Mouse (Mus musculus): ENCODE measurements around the gene Tcp11l2.

Gene Tcp11l2

GRCm38 (mm10) chr10:84559986-84560385 lies 16.4 kb upstream of the Tcp11l2 start:
- no peak for DNase-seq

- peak; percentile 38 for DNase-seq
These were observed 14.3 kb upstream of the Tcp11l2 start for GRCm38 (mm10) chr10:84562121-84562520.

- peak; percentile 53 for DNase-seq
These were observed 13.6 kb upstream of the Tcp11l2 start for GRCm38 (mm10) chr10:84562567-84563554.

GRCm38 (mm10) chr10:84564427-84564826 lies 12.0 kb upstream of the Tcp11l2 start:
- DNase-seq = no peak

- no peak for DNase-seq
These were observed 5.3 kb upstream of the Tcp11l2 start for GRCm38 (mm10) chr10:84571052-84571639.

GRCm38 (mm10) chr10:84573671-84574420 lies 2.6 kb upstream of the Tcp11l2 start:
- no peak for DNase-seq

GRCm38 (mm10) chr10:84576029-84576394 lies 414 bp upstream of the Tcp11l2 start:
- peak; percentile 81 for DNase-seq

- DNase-seq = peak; percentile 70
These were observed 773 bp downstream of the Tcp11l2 start for GRCm38 (mm10) chr10:84577071-84577727.

- no peak for DNase-seq
These were observed 2.3 kb downstream of the Tcp11l2 start for GRCm38 (mm10) chr10:84578738-84579137.

- no peak for DNase-seq
These were observed 3.1 kb downstream of the Tcp11l2 start for GRCm38 (mm10) chr10:84579527-84579926.

GRCm38 (mm10) chr10:84581191-84581590 lies 4.8 kb downstream of the Tcp11l2 start:
- DNase-seq = no peak

GRCm38 (mm10) chr10:84582236-84582635 lies 5.8 kb downstream of the Tcp11l2 start:
- DNase-seq = no peak

- no peak for DNase-seq
These were observed 8.2 kb downstream of the Tcp11l2 start for GRCm38 (mm10) chr10:84584451-84585293.

GRCm38 (mm10) chr10:84585294-84585650 lies 8.8 kb downstream of the Tcp11l2 start:
- DNase-seq = no peak

- DNase-seq = no peak
These were observed 14.5 kb downstream of the Tcp11l2 start for GRCm38 (mm10) chr10:84590956-84591355.

GRCm38 (mm10) chr10:84591640-84592148 lies 15.3 kb downstream of the Tcp11l2 start:
- DNase-seq = no peak

GRCm38 (mm10) chr10:84592745-84593144 lies 16.3 kb downstream of the Tcp11l2 start:
- DNase-seq = no peak

- no peak for DNase-seq
These were observed 20.8 kb downstream of the Tcp11l2 start for GRCm38 (mm10) chr10:84597127-84597785.

GRCm38 (mm10) chr10:84598172-84598571 lies 21.7 kb downstream of the Tcp11l2 start:
- no peak for DNase-seq

- no peak for DNase-seq
These were observed 23.7 kb downstream of the Tcp11l2 start for GRCm38 (mm10) chr10:84600136-84600535.

GRCm38 (mm10) chr10:84604335-84604734 lies 27.9 kb downstream of the Tcp11l2 start:
- DNase-seq = no peak
